Mouse (Mus musculus): ENCODE results near the gene Gars. TPM values are rescaled to one million over a fixed set of nuclear protein-coding genes. Genes with fewer than 3 reads are reported as not detected.

Gene Gars
- polyA plus RNA-seq, 1 experiment: 21.3 TPM

DNA sequence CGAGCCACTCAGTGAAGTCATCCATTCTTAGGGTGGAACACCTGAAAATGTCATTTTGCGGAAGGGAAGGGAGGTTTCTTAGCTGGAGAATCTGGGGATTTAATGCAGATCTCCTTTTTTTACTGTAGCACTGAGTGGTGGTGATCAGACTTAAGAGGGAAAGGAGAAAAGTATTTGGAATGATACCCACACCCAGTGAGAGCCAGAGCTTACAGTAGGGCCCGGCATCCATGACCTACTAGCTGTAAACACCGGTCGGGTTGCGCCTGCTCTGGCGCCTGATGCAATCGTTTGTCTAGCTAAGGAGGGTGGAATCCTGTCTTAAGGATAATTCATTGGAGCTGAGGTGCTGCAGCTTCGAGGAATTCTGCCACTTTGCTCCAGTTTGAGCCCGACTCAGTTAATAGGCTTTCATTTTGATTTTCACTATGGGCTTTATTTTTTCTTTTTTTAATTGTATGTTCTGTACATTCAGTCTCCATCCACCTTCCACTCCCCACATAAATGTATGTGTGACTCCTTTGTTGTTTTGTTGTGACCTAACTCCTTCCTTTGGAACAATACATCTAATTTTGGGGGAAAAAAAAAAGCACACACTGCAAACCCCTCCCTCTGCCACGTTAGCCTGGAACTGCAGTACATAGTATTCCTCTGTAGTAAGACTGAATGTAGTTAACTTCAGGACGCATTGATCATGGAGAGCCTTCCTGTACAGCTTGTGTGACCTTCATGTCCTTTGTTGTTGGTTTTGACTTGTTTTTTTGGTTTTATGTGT lies 1.1 kb downstream of the Gars start:
- Histone ChIP-seq H3K4me1 (ENCODE audit: control insufficient read depth, insufficient read depth, low read length) (peaks cover 3% of the 10 kb centered on the region), H3K27ac (ENCODE audit: control insufficient read depth, insufficient read depth, low read depth, low read length) (peak overlapping the region; percentile 75; the same call in 1 of the 2 replicates), H3K27me3 (ENCODE audit: control insufficient read depth, insufficient read depth, low read length) (no peaks in the 10 kb centered on the region), H3K36me3 (ENCODE audit: control insufficient read depth, insufficient read depth, low read length) (no peaks in the 10 kb centered on the region), H3K4me3 (ENCODE audit: control insufficient read depth, low read depth, low read length) (peak overlapping the region; percentile 95)
- TF ChIP-seq POLR2A (IDR thresholded peaks at IDR 0.05; ENCODE audit: control insufficient read depth, low read depth, low read length): no peak
- no peak for TF ChIP-seq CTCF (IDR thresholded peaks at IDR 0.05; ENCODE audit: control insufficient read depth, insufficient read depth, insufficient replicate concordance, low read depth, low read length)

DNA sequence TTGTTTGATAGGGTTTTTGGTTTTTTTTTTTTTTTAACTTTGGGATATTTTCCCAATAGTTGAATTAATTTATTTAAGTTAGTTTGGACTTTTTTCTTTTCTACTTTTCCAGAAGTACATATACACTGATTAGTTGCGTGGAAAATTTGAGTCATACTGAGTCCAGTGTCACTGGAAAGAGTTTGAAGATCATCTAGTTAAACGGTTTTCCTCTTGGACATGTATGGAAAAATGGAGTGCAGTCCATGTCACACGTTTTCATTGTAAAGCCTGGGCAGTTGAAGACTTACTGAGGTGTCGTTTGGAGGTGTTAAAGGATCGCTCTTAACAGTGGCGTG lies 1.6 kb downstream of the Gars start:
- TF ChIP-seq POLR2A (IDR thresholded peaks at IDR 0.05; ENCODE audit: control insufficient read depth, low read depth, low read length): no peak
- no peak for TF ChIP-seq CTCF (IDR thresholded peaks at IDR 0.05; ENCODE audit: control insufficient read depth, insufficient read depth, insufficient replicate concordance, low read depth, low read length)
- H3K36me3 ChIP-seq (ENCODE audit: control insufficient read depth, insufficient read depth, low read length): no peaks in the 10 kb centered on the region
- H3K27ac ChIP-seq (ENCODE audit: control insufficient read depth, insufficient read depth, low read depth, low read length): no peak overlapping the region
- peaks cover 3% of the 10 kb centered on the region for H3K4me1 ChIP-seq (ENCODE audit: control insufficient read depth, insufficient read depth, low read length)
- no peaks in the 10 kb centered on the region for H3K27me3 ChIP-seq (ENCODE audit: control insufficient read depth, insufficient read depth, low read length)
- H3K4me3 ChIP-seq (ENCODE audit: control insufficient read depth, low read depth, low read length): no peak overlapping the region

- no peaks in the 10 kb centered on the region for H3K36me3 ChIP-seq (ENCODE audit: control insufficient read depth, insufficient read depth, low read length)
- H3K4me3 ChIP-seq (ENCODE audit: control insufficient read depth, low read depth, low read length): no peak overlapping the region
- H3K27me3 ChIP-seq (ENCODE audit: control insufficient read depth, insufficient read depth, low read length): no peaks in the 10 kb centered on the region
- peaks cover 3% of the 10 kb centered on the region for H3K4me1 ChIP-seq (ENCODE audit: control insufficient read depth, insufficient read depth, low read length)
- no peak overlapping the region for H3K27ac ChIP-seq (ENCODE audit: control insufficient read depth, insufficient read depth, low read depth, low read length)
- TF ChIP-seq POLR2A (IDR thresholded peaks at IDR 0.05; ENCODE audit: control insufficient read depth, low read depth, low read length): no peak
- TF ChIP-seq CTCF (IDR thresholded peaks at IDR 0.05; ENCODE audit: control insufficient read depth, insufficient read depth, insufficient replicate concordance, low read depth, low read length): no peak
These were observed 2.2 kb downstream of the Gars start for GRCm38 (mm10) chr6:55040031-55040430.

GRCm38 (mm10) chr6:55043206-55043605 lies 5.4 kb downstream of the Gars start:
- no peak overlapping the region for H3K4me3 ChIP-seq (ENCODE audit: control insufficient read depth, low read depth, low read length)
- H3K4me1 ChIP-seq (ENCODE audit: control insufficient read depth, insufficient read depth, low read length): peaks cover 3% of the 10 kb centered on the region
- no peaks in the 10 kb centered on the region for H3K27me3 ChIP-seq (ENCODE audit: control insufficient read depth, insufficient read depth, low read length)
- no peaks in the 10 kb centered on the region; the same call in 1 of the 2 replicates for H3K36me3 ChIP-seq (ENCODE audit: control insufficient read depth, insufficient read depth, low read length)
- TF ChIP-seq POLR2A (IDR thresholded peaks at IDR 0.05; ENCODE audit: control insufficient read depth, low read depth, low read length) (no peak), CTCF (IDR thresholded peaks at IDR 0.05; ENCODE audit: control insufficient read depth, insufficient read depth, insufficient replicate concordance, low read depth, low read length) (no peak)
- H3K27ac ChIP-seq (ENCODE audit: control insufficient read depth, insufficient read depth, low read depth, low read length): no peak overlapping the region

GRCm38 (mm10) chr6:55044542-55044941 lies 6.7 kb downstream of the Gars start:
- TF ChIP-seq CTCF (IDR thresholded peaks at IDR 0.05; ENCODE audit: control insufficient read depth, insufficient read depth, insufficient replicate concordance, low read depth, low read length) (no peak), POLR2A (IDR thresholded peaks at IDR 0.05; ENCODE audit: control insufficient read depth, low read depth, low read length) (no peak)
- Histone ChIP-seq H3K27ac (ENCODE audit: control insufficient read depth, insufficient read depth, low read depth, low read length) (no peak overlapping the region), H3K36me3 (ENCODE audit: control insufficient read depth, insufficient read depth, low read length) (no peaks in the 10 kb centered on the region; the same call in 1 of the 2 replicates), H3K4me3 (ENCODE audit: control insufficient read depth, low read depth, low read length) (no peak overlapping the region), H3K27me3 (ENCODE audit: control insufficient read depth, insufficient read depth, low read length) (no peaks in the 10 kb centered on the region), H3K4me1 (ENCODE audit: control insufficient read depth, insufficient read depth, low read length) (no peaks in the 10 kb centered on the region)

DNA sequence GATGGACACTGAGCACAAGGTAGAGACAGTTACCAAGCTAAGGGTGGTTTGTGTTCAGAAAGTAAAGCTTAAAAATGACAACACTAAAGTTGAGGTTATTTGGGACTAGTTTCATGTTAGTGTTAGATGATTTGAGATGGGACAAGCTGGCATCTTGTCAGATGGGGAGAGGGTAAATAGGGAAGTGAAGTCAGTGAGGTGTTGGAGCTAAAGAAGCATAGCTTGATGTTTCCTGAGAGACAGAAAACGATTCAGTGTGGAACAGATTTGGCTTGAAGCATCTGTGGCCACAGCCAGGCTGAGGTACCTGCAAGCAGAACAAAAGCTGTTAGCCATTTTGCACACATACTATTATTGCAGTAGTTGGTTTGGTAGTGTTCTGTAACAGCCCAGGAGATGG lies 7.5 kb downstream of the Gars start:
- Histone ChIP-seq H3K27ac (ENCODE audit: control insufficient read depth, insufficient read depth, low read depth, low read length) (no peak overlapping the region), H3K4me1 (ENCODE audit: control insufficient read depth, insufficient read depth, low read length) (no peaks in the 10 kb centered on the region), H3K36me3 (ENCODE audit: control insufficient read depth, insufficient read depth, low read length) (no peaks in the 10 kb centered on the region; the same call in 1 of the 2 replicates), H3K4me3 (ENCODE audit: control insufficient read depth, low read depth, low read length) (no peak overlapping the region), H3K27me3 (ENCODE audit: control insufficient read depth, insufficient read depth, low read length) (no peaks in the 10 kb centered on the region)
- no peak for TF ChIP-seq CTCF (IDR thresholded peaks at IDR 0.05; ENCODE audit: control insufficient read depth, insufficient read depth, insufficient replicate concordance, low read depth, low read length)
- no peak for TF ChIP-seq POLR2A (IDR thresholded peaks at IDR 0.05; ENCODE audit: control insufficient read depth, low read depth, low read length)

- Histone ChIP-seq H3K27ac (ENCODE audit: control insufficient read depth, insufficient read depth, low read depth, low read length) (no peak overlapping the region), H3K27me3 (ENCODE audit: control insufficient read depth, insufficient read depth, low read length) (no peaks in the 10 kb centered on the region), H3K4me3 (ENCODE audit: control insufficient read depth, low read depth, low read length) (no peak overlapping the region), H3K4me1 (ENCODE audit: control insufficient read depth, insufficient read depth, low read length) (no peaks in the 10 kb centered on the region), H3K36me3 (ENCODE audit: control insufficient read depth, insufficient read depth, low read length) (peaks cover 1% of the 10 kb centered on the region; the same call in 1 of the 2 replicates)
- no peak for TF ChIP-seq POLR2A (IDR thresholded peaks at IDR 0.05; ENCODE audit: control insufficient read depth, low read depth, low read length)
- no peak for TF ChIP-seq CTCF (IDR thresholded peaks at IDR 0.05; ENCODE audit: control insufficient read depth, insufficient read depth, insufficient replicate concordance, low read depth, low read length)
These were observed 11.4 kb downstream of the Gars start for GRCm38 (mm10) chr6:55049186-55049585.

All from testis, adult 2 months (tissue).